Mouse (Mus musculus) R1 (cell line): Measurements from ENCODE around the gene Pik3r5.

ENCODE experiments used
- DNase-seq: peaks from one replicate; pipeline ENCODE4 v3.0.0-alpha.2; 2018; ENCODE audit warnings: low read depth, low spot score

Gene Pik3r5

GRCm38 (mm10) chr11:68431699-68432360, at the start of gene Pik3r5:
TSS of gene Pik3r5 (plus strand) at chr11:68432121.
- peak; percentile 88 for DNase-seq

- DNase-seq = no peak
Observed at GRCm38 (mm10) chr11:68383519-68383918, 48.4 kb upstream of the Pik3r5 start.

- DNase-seq = no peak
Observed at GRCm38 (mm10) chr11:68384131-68384530, 47.8 kb upstream of the Pik3r5 start.

GRCm38 (mm10) chr11:68384592-68385020, 47.3 kb upstream of the Pik3r5 start:
- DNase-seq = peak; percentile 53

GRCm38 (mm10) chr11:68385021-68385821, 46.7 kb upstream of the Pik3r5 start:
- peak; percentile 61 for DNase-seq

GRCm38 (mm10) chr11:68385921-68386588, 45.9 kb upstream of the Pik3r5 start:
- DNase-seq = no peak

GRCm38 (mm10) chr11:68386589-68387440, 45.1 kb upstream of the Pik3r5 start:
- peak; percentile 45 for DNase-seq

GRCm38 (mm10) chr11:68387441-68387760, 44.5 kb upstream of the Pik3r5 start:
- DNase-seq = no peak

- peak; percentile 28 for DNase-seq
Observed at GRCm38 (mm10) chr11:68387971-68388654, 43.8 kb upstream of the Pik3r5 start.

- DNase-seq = no peak
Observed at GRCm38 (mm10) chr11:68388655-68389015, 43.3 kb upstream of the Pik3r5 start.

GRCm38 (mm10) chr11:68389621-68390020, 42.3 kb upstream of the Pik3r5 start:
- DNase-seq = no peak

GRCm38 (mm10) chr11:68390381-68391287, 41.3 kb upstream of the Pik3r5 start:
- DNase-seq = peak; percentile 73

- DNase-seq = peak; percentile 90
Observed at GRCm38 (mm10) chr11:68393897-68394490, 37.9 kb upstream of the Pik3r5 start.

GRCm38 (mm10) chr11:68394749-68395148, 37.2 kb upstream of the Pik3r5 start:
- peak; percentile 42 for DNase-seq

GRCm38 (mm10) chr11:68395546-68395945, 36.4 kb upstream of the Pik3r5 start:
- DNase-seq = no peak

GRCm38 (mm10) chr11:68398891-68399547, 32.9 kb upstream of the Pik3r5 start:
- DNase-seq = no peak

GRCm38 (mm10) chr11:68399548-68400020, 32.3 kb upstream of the Pik3r5 start:
- peak; percentile 51 for DNase-seq

- peak; percentile 66 for DNase-seq
Observed at GRCm38 (mm10) chr11:68400021-68400671, 31.8 kb upstream of the Pik3r5 start.
